Mouse (Mus musculus) MEL (cell line): ENCODE data around the gene Tmem274. TPM values are rescaled to one million over a fixed set of nuclear protein-coding genes. Genes with fewer than 3 reads are reported as not detected.
"Not testable (repeated sequence)": the region's sequence is repeated elsewhere in the genome, so short reads cannot be mapped to it uniquely, and the experiment has no call there.

Experiments
- DNase-seq: peaks from one replicate; pipeline ENCODE4 v3.0.0; 2011; ENCODE audit warnings: low read depth, low spot score
- H3K27ac ChIP-seq: 2 replicates; pipeline ENCODE4 v1.5.1; 2012; ENCODE audit warnings: low read depth, mild to moderate bottlenecking, control low read depth, low read length, moderate library complexity; ENCODE audit not compliant: control insufficient read depth
- H3K27me3 ChIP-seq, 2 experiments: fragments of 150-350 bp in 1 of 2; sonication (generic) in 1 of 2; 2 replicates each; pipeline ENCODE4 v1.6.1; 2012; ENCODE audit warnings: low read length in 2 of 2, mild to moderate bottlenecking in 2 of 2, improper control_type of control experiment in 1 of 2, moderate library complexity in 1 of 2; ENCODE audit not compliant: insufficient read depth in 2 of 2, control insufficient read depth in 1 of 2
- H3K36me3 ChIP-seq, 2 experiments: 2 replicates each; pipeline ENCODE4 v1.6.1; 2012 to 2014; ENCODE audit warnings: low read length in 2 of 2, improper control_type of control experiment in 1 of 2, inconsistent platforms in 1 of 2, mild to moderate bottlenecking in 1 of 2; ENCODE audit not compliant: insufficient read depth in 2 of 2, control insufficient read depth in 1 of 2
- H3K4me1 ChIP-seq, 2 experiments: fragments of 150-350 bp in 1 of 2; sonication (generic) in 1 of 2; 2 replicates each; pipeline ENCODE4 v1.6.1; 2012; ENCODE audit warnings: low read length in 2 of 2, improper control_type of control experiment in 1 of 2, mild to moderate bottlenecking in 1 of 2; ENCODE audit not compliant: insufficient read depth in 2 of 2, control insufficient read depth in 1 of 2
- H3K4me3 ChIP-seq, 2 experiments: fragments of 150-350 bp in 1 of 2; sonication (generic) in 1 of 2; 2 replicates each; pipeline ENCODE4 v1.5.1; 2012; ENCODE audit warnings: low read depth in 2 of 2, low read length in 2 of 2, mild to moderate bottlenecking in 2 of 2, moderate library complexity in 2 of 2, control low read depth in 1 of 2, improper control_type of control experiment in 1 of 2; ENCODE audit not compliant: control insufficient read depth in 1 of 2, insufficient read depth in 1 of 2
- H3K79me2 ChIP-seq: 2 replicates; pipeline ENCODE4 v1.6.1; 2012; ENCODE audit warnings: mild to moderate bottlenecking, low read length, moderate library complexity; ENCODE audit not compliant: control insufficient read depth, poor library complexity, insufficient read depth
- H3K9ac ChIP-seq: 2 replicates; pipeline ENCODE4 v1.6.1; 2012; ENCODE audit warnings: low read depth, mild to moderate bottlenecking, control low read depth, low read length, moderate library complexity; ENCODE audit not compliant: control insufficient read depth, poor library complexity, severe bottlenecking
- H3K9me3 ChIP-seq: fragments of 150-350 bp; sonication (generic); replicated peaks from 2 replicates; pipeline ENCODE4 v1.6.1; 2012; ENCODE audit warnings: mild to moderate bottlenecking, low read length, improper control_type of control experiment, moderate library complexity; ENCODE audit not compliant: insufficient read depth
- BHLHE40 ChIP-seq: IDR thresholded peaks from 2 replicates; pipeline ENCODE4 v1.6.1; 2012; ENCODE audit warnings: low read depth, mild to moderate bottlenecking, inconsistent platforms, low read length, improper control_type of control experiment, borderline replicate concordance
- CTCF ChIP-seq, 3 experiments: IDR thresholded peaks in 2 of 3; conservative IDR thresholded peaks in 1 of 3; 2 replicates each; pipeline ENCODE4 v1.5.1; 2011 to 2012; ENCODE audit warnings: low read length in 3 of 3, low read depth in 2 of 3, mild to moderate bottlenecking in 2 of 3, improper control_type of control experiment in 1 of 3, inconsistent platforms in 1 of 3, mixed read lengths in 1 of 3, moderate library complexity in 1 of 3; ENCODE audit not compliant: control insufficient read depth in 1 of 3, insufficient read depth in 1 of 3, poor library complexity in 1 of 3, severe bottlenecking in 1 of 3
- E2F4 ChIP-seq: IDR thresholded peaks from 2 replicates; pipeline ENCODE4 v1.6.1; 2011; ENCODE audit warnings: low read depth, low read length, improper control_type of control experiment, borderline replicate concordance
- GATA1 ChIP-seq: IDR thresholded peaks from 2 replicates; pipeline ENCODE4 v1.6.1; 2011; ENCODE audit warnings: low read depth, low read length, improper control_type of control experiment
- JUND ChIP-seq: IDR thresholded peaks from 2 replicates; pipeline ENCODE4 v1.6.1; 2011; ENCODE audit warnings: low read depth, mild to moderate bottlenecking, improper control_type of control experiment, low read length
- MAFK ChIP-seq: IDR thresholded peaks from 2 replicates; pipeline ENCODE4 v1.6.1; 2011; ENCODE audit warnings: low read depth, mild to moderate bottlenecking, low read length, improper control_type of control experiment, borderline replicate concordance
- MYC ChIP-seq: IDR thresholded peaks from 2 replicates; pipeline ENCODE4 v1.6.1; 2011; ENCODE audit warnings: low read depth, mild to moderate bottlenecking, low read length, improper control_type of control experiment, moderate library complexity
- POLR2A ChIP-seq, 2 experiments: IDR thresholded peaks; 2 replicates each; pipeline ENCODE4 v1.6.1; 2011 to 2012; ENCODE audit warnings: low read length in 2 of 2, mild to moderate bottlenecking in 2 of 2, control low read depth in 1 of 2, improper control_type of control experiment in 1 of 2, low read depth in 1 of 2, moderate library complexity in 1 of 2; ENCODE audit not compliant: control insufficient read depth in 1 of 2, insufficient read depth in 1 of 2, poor library complexity in 1 of 2
- POLR2AphosphoS5 ChIP-seq: IDR thresholded peaks from 2 replicates; pipeline ENCODE4 v1.6.1; 2012; ENCODE audit warnings: low read depth, borderline replicate concordance, mild to moderate bottlenecking, inconsistent platforms, low read length, moderate library complexity, mixed read lengths
- SMC3 ChIP-seq: IDR thresholded peaks from 2 replicates; pipeline ENCODE4 v1.6.1; 2011; ENCODE audit warnings: low read depth, low read length, improper control_type of control experiment
- TAL1 ChIP-seq: IDR thresholded peaks from 2 replicates; pipeline ENCODE4 v1.6.1; 2012; ENCODE audit warnings: mild to moderate bottlenecking, inconsistent platforms, low read length, moderate library complexity, mixed read lengths
- TCF12 ChIP-seq: IDR thresholded peaks from 2 replicates; pipeline ENCODE4 v1.6.1; 2014; ENCODE audit warnings: low read depth, mild to moderate bottlenecking, inconsistent platforms, low read length, improper control_type of control experiment, moderate library complexity
- USF1 ChIP-seq: IDR thresholded peaks from 2 replicates; pipeline ENCODE4 v1.6.1; 2014; ENCODE audit warnings: low read depth, mild to moderate bottlenecking, inconsistent platforms, low read length, improper control_type of control experiment, moderate library complexity
- ZC3H11A ChIP-seq: IDR thresholded peaks from 2 replicates; pipeline ENCODE4 v1.6.1; 2012; ENCODE audit warnings: low read depth, mild to moderate bottlenecking, inconsistent platforms, low read length, improper control_type of control experiment
- ZKSCAN1 ChIP-seq: IDR thresholded peaks from 2 replicates; pipeline ENCODE4 v1.6.1; 2012; ENCODE audit warnings: low read depth, mild to moderate bottlenecking, inconsistent platforms, low read length, improper control_type of control experiment, moderate library complexity
- ZMIZ1 ChIP-seq: IDR thresholded peaks from 2 replicates; pipeline ENCODE4 v1.6.1; 2012; ENCODE audit warnings: low read depth, mild to moderate bottlenecking, inconsistent platforms, low read length, improper control_type of control experiment, moderate library complexity
- ZNF384 ChIP-seq: IDR thresholded peaks from 2 replicates; pipeline ENCODE4 v1.6.1; 2012; ENCODE audit warnings: low read depth, mild to moderate bottlenecking, inconsistent platforms, low read length, improper control_type of control experiment
- polyA plus RNA-seq, 2 experiments: library from polyadenylated mRNA; stranded (reverse) in 1 of 2; unstranded in 1 of 2; fragments of >175 nt in 1 of 2; fragments of >200 nt in 1 of 2; gene quantifications; 2 replicates each; pipeline versions ENCODE4 v1.2.1 to v1.2.4; 2012; ENCODE audit warnings: low replicate concordance in 2 of 2, low read depth in 1 of 2; ENCODE audit not compliant: insufficient read length in 2 of 2, insufficient read depth in 1 of 2, missing spikeins in 1 of 2
- total RNA-seq: library from RNA; depleted of rRNA; stranded (reverse); fragments of 300-350 nt; gene quantifications from 2 replicates; pipeline ENCODE4 v1.2.3, GENCODE M21; 2012

The Tmem274 gene
- total and polyA plus RNA-seq, 3 experiments: not detected

- not testable (repeated sequence) for H3K79me2 ChIP-seq, H3K9me3 ChIP-seq, H3K4me3 ChIP-seq, H3K36me3 ChIP-seq, H3K9ac ChIP-seq, H3K4me1 ChIP-seq, DNase-seq, H3K27ac ChIP-seq, H3K27me3 ChIP-seq
- TF ChIP-seq CTCF (IDR thresholded peaks at IDR 0.05 in 2 of 3, conservative IDR thresholded peaks at IDR 0.05 in 1 of 3; ENCODE audit: control insufficient read depth in 1 of 3, insufficient read depth in 1 of 3, low read depth in 2 of 3, low read length in 3 of 3, poor library complexity in 1 of 3, severe bottlenecking in 1 of 3) (peak; percentile 5 to 29 (median 10); a peak in 4 of 6 replicates), SMC3 (peak; percentile 35; the same call in 1 of the 2 replicates)
Measured at GRCm38 (mm10) chr4:149460475-149460874, 16.7 kb upstream of the Tmem274 start.

DNA sequence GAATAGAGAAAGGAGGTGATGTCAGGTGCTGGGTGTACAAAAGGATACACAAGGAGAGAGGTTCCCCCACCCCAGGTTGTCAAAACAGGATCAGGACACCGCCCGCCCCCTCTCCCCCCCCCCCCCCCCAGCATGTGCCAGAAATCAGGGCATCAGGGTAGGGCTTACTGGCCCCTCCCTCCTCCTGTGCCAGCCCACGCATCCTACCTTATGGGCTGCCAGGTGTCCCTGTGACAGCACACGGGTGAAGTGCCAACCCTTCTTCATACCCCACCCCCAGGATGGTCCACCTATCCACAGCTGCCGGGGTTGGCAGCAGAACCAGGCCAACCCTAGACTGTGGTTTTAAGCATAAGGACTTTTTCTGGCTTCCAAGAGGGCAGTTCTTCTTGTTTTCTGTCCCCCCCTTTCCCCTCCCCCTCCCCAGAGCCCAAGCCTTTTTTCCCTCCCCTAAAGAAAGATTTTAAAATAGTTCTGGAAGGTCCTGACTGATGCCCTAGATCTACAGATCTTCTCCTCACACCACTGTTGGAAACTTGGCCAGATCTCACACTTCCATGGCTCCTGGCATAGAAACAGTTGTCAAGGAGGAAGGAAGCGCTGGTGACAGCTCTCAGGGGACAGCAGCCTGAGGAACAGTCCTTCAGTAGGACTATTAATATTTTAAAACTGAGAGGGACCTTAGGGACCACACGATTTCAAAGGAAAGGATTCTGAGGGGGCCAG, 15.4 kb upstream of the Tmem274 start:
- no peaks in the 10 kb centered on the region for H3K36me3 ChIP-seq
- TF ChIP-seq CTCF (IDR thresholded peaks at IDR 0.05 in 2 of 3, conservative IDR thresholded peaks at IDR 0.05 in 1 of 3; ENCODE audit: control insufficient read depth in 1 of 3, insufficient read depth in 1 of 3, low read depth in 2 of 3, low read length in 3 of 3, poor library complexity in 1 of 3, severe bottlenecking in 1 of 3): no peak
- H3K9me3 ChIP-seq: no peaks in the 10 kb centered on the region
- no peaks in the 10 kb centered on the region for H3K79me2 ChIP-seq
- H3K4me3 ChIP-seq: no peak overlapping the region
- DNase-seq: no peak
- no peaks in the 10 kb centered on the region for H3K27me3 ChIP-seq
- H3K27ac ChIP-seq: no peak overlapping the region
- no peak overlapping the region for H3K9ac ChIP-seq
- no peaks in the 10 kb centered on the region for H3K4me1 ChIP-seq

GRCm38 (mm10) chr4:149462305-149462971, 14.7 kb upstream of the Tmem274 start:
- Histone ChIP-seq H3K36me3 (no peaks in the 10 kb centered on the region), H3K4me3 (no peak overlapping the region), H3K79me2 (no peaks in the 10 kb centered on the region), H3K27ac (no peak overlapping the region), H3K9me3 (no peaks in the 10 kb centered on the region), H3K27me3 (no peaks in the 10 kb centered on the region), H3K9ac (no peak overlapping the region), H3K4me1 (no peaks in the 10 kb centered on the region)
- DNase-seq: no peak
- TF ChIP-seq JUND (no peak), E2F4 (no peak), CTCF (IDR thresholded peaks at IDR 0.05 in 2 of 3, conservative IDR thresholded peaks at IDR 0.05 in 1 of 3; ENCODE audit: control insufficient read depth in 1 of 3, insufficient read depth in 1 of 3, low read depth in 2 of 3, low read length in 3 of 3, poor library complexity in 1 of 3, severe bottlenecking in 1 of 3) (no peak), GATA1 (no peak), MAFK (no peak), BHLHE40 (no peak), POLR2A (IDR thresholded peaks at IDR 0.05; ENCODE audit: control insufficient read depth in 1 of 2, insufficient read depth in 1 of 2, low read depth in 1 of 2, low read length in 2 of 2, poor library complexity in 1 of 2) (no peak), POLR2AphosphoS5 (no peak), ZKSCAN1 (no peak), ZC3H11A (no peak), TAL1 (no peak), USF1 (no peak), ZNF384 (no peak), MYC (no peak), SMC3 (no peak), ZMIZ1 (no peak), TCF12 (no peak)
